9 mouse cellular contexts compared by ENCODE assay signal in genomic region chr4:82815296-82815695, GRCm38 (mm10). TPM values are rescaled to one million over a fixed set of nuclear protein-coding genes. Genes with fewer than 3 reads are reported as not detected.
DNase-seq lines count a peak whose midpoint lies in the region; ATAC-seq and TF ChIP-seq lines count a peak whose summit lies in the region.
"Had no signal": no experiment of that assay in that cellular context is flagged by ENCODE, and none has a peak within 500 bp of the region (broad histone marks: within the 10 kb centered on the region; RNA-seq: fewer than 3 reads in every experiment).

No protein-coding gene starts in this region.

- no peak for TF ChIP-seq RAD21 in MEL (IDR thresholded peaks at IDR 0.05; ENCODE audit: low read depth, low read length)

- H3K27me3 ChIP-seq in kidney, postnatal 0 days (ENCODE audit: insufficient read depth, low read length): no peaks in the 10 kb centered on the region
- H3K27me3 ChIP-seq in kidney, embryonic 16.5 days (ENCODE audit: insufficient read depth, low read length): no peaks in the 10 kb centered on the region
- H3K27me3 ChIP-seq in MEL (ENCODE audit: control insufficient read depth in 1 of 2, insufficient read depth in 2 of 2, low read length in 2 of 2): no peaks in the 10 kb centered on the region
- H3K27me3 ChIP-seq in liver, embryonic 14.5 days (ENCODE audit: control insufficient read depth, insufficient read depth, low read length): no peaks in the 10 kb centered on the region
- H3K27me3 ChIP-seq: limb, embryonic 13.5 days had no signal

- no peaks in the 10 kb centered on the region for H3K9me3 ChIP-seq in kidney, postnatal 0 days (replicated peaks; ENCODE audit: low read length)
- H3K9me3 ChIP-seq in kidney, embryonic 16.5 days (ENCODE audit: low read length): no peaks in the 10 kb centered on the region
- no peaks in the 10 kb centered on the region for H3K9me3 ChIP-seq in MEL (replicated peaks; ENCODE audit: insufficient read depth, low read length)
- H3K9me3 ChIP-seq in liver, embryonic 14.5 days (ENCODE audit: control insufficient read depth, low read length): no peaks in the 10 kb centered on the region
- H3K9me3 ChIP-seq: limb, embryonic 13.5 days had no signal

- H3K79me2 ChIP-seq in MEL (ENCODE audit: control insufficient read depth, insufficient read depth, low read length, poor library complexity): no peaks in the 10 kb centered on the region

- no peak overlapping the region for H3K27ac ChIP-seq in kidney, postnatal 0 days
- no peak overlapping the region for H3K27ac ChIP-seq in kidney, embryonic 16.5 days (ENCODE audit: low read length)
- peak overlapping the region; percentile 41 for H3K27ac ChIP-seq in MEL (ENCODE audit: control insufficient read depth, low read depth, low read length)
- H3K27ac ChIP-seq in liver, embryonic 14.5 days: peak overlapping the region; percentile 66
- H3K27ac ChIP-seq: limb, embryonic 13.5 days had no signal

- TF ChIP-seq POLR2A in MEL (IDR thresholded peaks at IDR 0.05; ENCODE audit: control insufficient read depth in 1 of 2, insufficient read depth in 1 of 2, low read depth in 1 of 2, low read length in 2 of 2, poor library complexity in 1 of 2): no peak

- peak; percentile 26 for DNase-seq in kidney, postnatal 0 days (ENCODE audit: low spot score)
- peak; percentile 69 for DNase-seq in MEL (ENCODE audit: low read depth, low spot score)
- DNase-seq in liver, embryonic 14.5 days (ENCODE audit: low read depth in 3 of 3, low spot score in 3 of 3): peak; percentile 46 to 64 (median 47)
- DNase-seq in ovary, postnatal 14 days (ENCODE audit: low spot score): no peak
- DNase-seq in B cell, adult 2 months: no peak
- DNase-seq: thymus, postnatal 25 days had no signal

- 46% methylated on average over 4 of the region's 4 CpGs for WGBS in kidney, postnatal 0 days
- WGBS in kidney, embryonic 16.5 days: 46% methylated on average over 4 of the region's 4 CpGs
- 22% methylated on average over 4 of the region's 4 CpGs for WGBS in liver, embryonic 14.5 days (ENCODE audit: insufficient replicate concordance)

- no peak overlapping the region for H3K4me3 ChIP-seq in kidney, postnatal 0 days (replicated peaks; ENCODE audit: low read depth, low read length)
- H3K4me3 ChIP-seq in kidney, embryonic 16.5 days (ENCODE audit: low read length): no peak overlapping the region
- H3K4me3 ChIP-seq in MEL (ENCODE audit: control insufficient read depth in 1 of 2, insufficient read depth in 1 of 2, low read depth in 2 of 2, low read length in 2 of 2): no peak overlapping the region
- H3K4me3 ChIP-seq in liver, embryonic 14.5 days (ENCODE audit: insufficient read depth in 1 of 2, low read depth in 2 of 2, low read length in 2 of 2): no peak overlapping the region
- H3K4me3 ChIP-seq: limb, embryonic 13.5 days had no signal

- H3K9ac ChIP-seq in kidney, postnatal 0 days (ENCODE audit: low read depth, low read length): no peak overlapping the region
- H3K9ac ChIP-seq in kidney, embryonic 16.5 days (replicated peaks; ENCODE audit: low read length): no peak overlapping the region
- H3K9ac ChIP-seq in MEL (ENCODE audit: control insufficient read depth, low read depth, low read length, poor library complexity, severe bottlenecking): no peak overlapping the region
- H3K9ac ChIP-seq in liver, embryonic 14.5 days (replicated peaks): peak overlapping the region; percentile 40
- H3K9ac ChIP-seq: limb, embryonic 13.5 days had no signal

- TF ChIP-seq CTCF in kidney, postnatal 0 days (IDR thresholded peaks at IDR 0.05; ENCODE audit: low read depth): no peak
- no peak for TF ChIP-seq CTCF in MEL (IDR thresholded peaks at IDR 0.05 in 2 of 3, conservative IDR thresholded peaks at IDR 0.05 in 1 of 3; ENCODE audit: control insufficient read depth in 1 of 3, insufficient read depth in 1 of 3, low read depth in 2 of 3, low read length in 3 of 3, poor library complexity in 1 of 3, severe bottlenecking in 1 of 3)
- no peak for TF ChIP-seq CTCF in liver, embryonic 14.5 days (IDR thresholded peaks at IDR 0.05; ENCODE audit: low read depth)

- no peaks in the 10 kb centered on the region for H3K4me1 ChIP-seq in kidney, postnatal 0 days (replicated peaks; ENCODE audit: insufficient read depth, low read length)
- no peaks in the 10 kb centered on the region for H3K4me1 ChIP-seq in kidney, embryonic 16.5 days (ENCODE audit: insufficient read depth, low read length)
- H3K4me1 ChIP-seq in MEL (ENCODE audit: control insufficient read depth in 1 of 2, insufficient read depth in 2 of 2, low read length in 2 of 2): peaks cover 7 to 14% of the 10 kb centered on the region in 2 experiments
- peaks cover 10 to 24% of the 10 kb centered on the region in 2 experiments for H3K4me1 ChIP-seq in liver, embryonic 14.5 days (replicated peaks; ENCODE audit: control insufficient read depth in 2 of 2, insufficient read depth in 2 of 2, low read length in 1 of 2)

- H3K36me3 ChIP-seq in kidney, postnatal 0 days (ENCODE audit: insufficient read depth, low read length): no peaks in the 10 kb centered on the region
- H3K36me3 ChIP-seq in kidney, embryonic 16.5 days (ENCODE audit: insufficient read depth, low read length): no peaks in the 10 kb centered on the region
- H3K36me3 ChIP-seq in MEL (ENCODE audit: control insufficient read depth in 1 of 2, insufficient read depth in 2 of 2, low read length in 2 of 2): peaks cover 0 to 23% of the 10 kb centered on the region in 2 experiments; a peak in 3 of 4 replicates
- H3K36me3 ChIP-seq in liver, embryonic 14.5 days (replicated peaks; ENCODE audit: control insufficient read depth, insufficient read depth, low read depth): no peaks in the 10 kb centered on the region

- H3K4me2 ChIP-seq in kidney, postnatal 0 days (ENCODE audit: low read length): no peak overlapping the region
- H3K4me2 ChIP-seq in kidney, embryonic 16.5 days (replicated peaks; ENCODE audit: low read depth, low read length): no peak overlapping the region
- peak overlapping the region; percentile 36 for H3K4me2 ChIP-seq in liver, embryonic 14.5 days (ENCODE audit: low read depth)
- H3K4me2 ChIP-seq: limb, embryonic 13.5 days had no signal

- no peak for ATAC-seq in kidney, postnatal 0 days (replicated peaks; ENCODE audit: low FRiP score, low read depth)
- ATAC-seq in kidney, embryonic 16.5 days (ENCODE audit: low FRiP score, low TSS enrichment): no peak
- peak; percentile 71 for ATAC-seq in common myeloid progenitor, adult 5-6 weeks (replicated peaks; ENCODE audit: low read depth, poor library complexity, severe bottlenecking)
- peak; percentile 92 for ATAC-seq in liver, embryonic 14.5 days (ENCODE audit: insufficient read depth)

- peak; percentile 72 to 81; a peak in 3 of 4 replicates for TF ChIP-seq EP300 in MEL (IDR thresholded peaks at IDR 0.05; ENCODE audit: low read depth in 1 of 2, low read length in 2 of 2)
- TF ChIP-seq EP300 in liver, embryonic 14.5 days (IDR thresholded peaks at IDR 0.05; ENCODE audit: low read depth): peak; percentile 79

TF ChIP-seq in MEL, 35 proteins besides CTCF, POLR2A, EP300 and RAD21:
- TF ChIP-seq TCF12 (IDR thresholded peaks at IDR 0.05; ENCODE audit: low read depth, low read length): peak; percentile 69
- TF ChIP-seq MYB (IDR thresholded peaks at IDR 0.05; ENCODE audit: low read depth, low read length): peak; percentile 66
- peak; percentile 97 for TF ChIP-seq ETS1 (IDR thresholded peaks at IDR 0.05; ENCODE audit: low read depth, low read length)
- TF ChIP-seq SIN3A (IDR thresholded peaks at IDR 0.05; ENCODE audit: low read length): peak; percentile 90
- TF ChIP-seq MYC (IDR thresholded peaks at IDR 0.05; ENCODE audit: low read depth, low read length): no peak
- TF ChIP-seq MXI1 (IDR thresholded peaks at IDR 0.05; ENCODE audit: low read depth, low read length): peak; percentile 47; the same call in 1 of the 2 replicates
- no peak for TF ChIP-seq MAZ (IDR thresholded peaks at IDR 0.05; ENCODE audit: low read depth, low read length)
- TF ChIP-seq GATA1 (IDR thresholded peaks at IDR 0.05; ENCODE audit: low read depth, low read length): peak; percentile 79

RNA-seq across cellular contexts. Expression of gene Zdhhc21, which starts 44.5 kb away (rescaled TPM):
- 8.5 and 9.9 TPM in 2 replicates for polyA plus RNA-seq in kidney, postnatal 0 days (2015; fragmentation: Nextera tagmentation; extraction: Ambion mirVana)
- 12.2 and 16.4 TPM in 2 replicates for polyA plus RNA-seq in kidney, embryonic 16.5 days (2015; fragmentation: Nextera tagmentation; extraction: Ambion mirVana)
- 6.3 and 6.5 TPM in 2 replicates for total RNA-seq in MEL (2012; rRNA removed)
- polyA plus RNA-seq in MEL (2012; ENCODE audit: insufficient read depth in 1 of 2, insufficient read length in 2 of 2, low read depth in 1 of 2, low replicate concordance in 2 of 2, missing spikeins in 1 of 2): 1 to 10 TPM in 1 of 2 experiments, not detected in 1; 7.8 TPM
- total RNA-seq in common myeloid progenitor, adult 5-6 weeks (2017): 16.4 and 21.8 TPM in 2 replicates
- 1.4 and 1.8 TPM in 2 replicates for polyA plus RNA-seq in liver, embryonic 14.5 days (2012; rRNA removed)
- polyA plus RNA-seq in liver, embryonic 14.5 days (2014; fragmentation: Nextera tagmentation; extraction: Ambion mirVana): 2.7 and 3.5 TPM in 2 replicates

Comparison
In these comparisons a context has a peak if more than half of its experiments do, and no peak if none do; other contexts are left out.
1. ATAC-seq: peak in common myeloid progenitor, adult 5-6 weeks (single experiment) and liver, embryonic 14.5 days (single experiment); none in kidney, postnatal 0 days (single experiment) and kidney, embryonic 16.5 days (single experiment).
2. DNase-seq: peak in kidney, postnatal 0 days (single experiment), MEL (single experiment) and liver, embryonic 14.5 days (3 of 3); none in ovary, postnatal 14 days (single experiment) and B cell, adult 2 months (0 of 2).
3. H3K27ac ChIP-seq: peak in MEL (single experiment) and liver, embryonic 14.5 days (single experiment); none in kidney, postnatal 0 days (single experiment) and kidney, embryonic 16.5 days (single experiment).